Mouse (Mus musculus) lung, postnatal 25 days (tissue): ENCODE data around the gene Fastkd1.
"Not testable (repeated sequence)": the region's sequence is repeated elsewhere in the genome, so short reads cannot be mapped to it uniquely, and the experiment has no call there.

ENCODE experiments used
- DNase-seq: peaks from one replicate; pipeline ENCODE4 v3.0.0; 2022; ENCODE audit warnings: low spot score

Gene Fastkd1

GRCm38 (mm10) chr2:69669853-69670252 is 43.5 kb downstream of the Fastkd1 start, which contains the start of gene Klhl41:
TSS of gene Klhl41 (plus strand) at chr2:69670120.
- no peak for DNase-seq

DNA sequence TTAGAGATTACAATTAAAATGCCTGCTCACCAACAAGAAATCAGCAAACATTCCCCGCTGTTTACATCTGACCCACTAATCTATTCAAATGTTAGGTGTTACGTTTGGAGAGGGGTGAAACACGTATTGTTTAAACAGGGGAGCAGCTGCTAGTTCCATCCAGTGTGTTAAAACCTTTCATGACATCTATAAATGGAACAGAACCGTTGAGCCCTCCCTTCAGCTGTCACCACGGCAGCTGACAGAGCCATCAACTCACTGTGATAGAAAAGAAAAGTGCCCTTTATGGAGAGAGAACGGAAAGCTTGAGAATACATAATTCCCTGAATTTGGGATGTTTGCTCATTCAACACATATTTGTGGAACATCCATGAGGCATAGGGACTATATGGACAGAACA is 44.9 kb downstream of the Fastkd1 start:
- no peak for DNase-seq

DNA sequence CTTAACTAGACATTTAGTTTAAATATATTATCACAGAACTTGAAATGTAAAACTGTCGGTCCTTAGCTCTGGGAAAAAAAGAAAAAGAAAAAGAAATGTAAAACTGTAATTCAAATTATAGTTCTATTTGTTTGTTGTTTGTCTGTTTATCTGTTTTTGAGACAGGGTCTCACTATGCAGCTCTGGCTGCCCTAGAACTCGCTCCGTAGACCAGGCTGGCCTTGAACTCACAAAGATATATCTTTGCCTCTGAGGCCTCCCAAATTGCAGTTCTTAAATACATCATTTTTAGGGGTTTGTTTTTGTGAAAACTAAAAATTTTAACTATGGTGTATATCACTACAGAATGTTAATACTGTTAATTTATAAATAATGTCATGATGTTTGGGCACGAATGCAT is 45.7 kb downstream of the Fastkd1 start:
- DNase-seq: no peak

GRCm38 (mm10) chr2:69663827-69664476 is 49.4 kb downstream of the Fastkd1 start:
- DNase-seq: no peak

- DNase-seq: no peak
These were observed 54.0 kb downstream of the Fastkd1 start for GRCm38 (mm10) chr2:69659326-69659725.

DNA sequence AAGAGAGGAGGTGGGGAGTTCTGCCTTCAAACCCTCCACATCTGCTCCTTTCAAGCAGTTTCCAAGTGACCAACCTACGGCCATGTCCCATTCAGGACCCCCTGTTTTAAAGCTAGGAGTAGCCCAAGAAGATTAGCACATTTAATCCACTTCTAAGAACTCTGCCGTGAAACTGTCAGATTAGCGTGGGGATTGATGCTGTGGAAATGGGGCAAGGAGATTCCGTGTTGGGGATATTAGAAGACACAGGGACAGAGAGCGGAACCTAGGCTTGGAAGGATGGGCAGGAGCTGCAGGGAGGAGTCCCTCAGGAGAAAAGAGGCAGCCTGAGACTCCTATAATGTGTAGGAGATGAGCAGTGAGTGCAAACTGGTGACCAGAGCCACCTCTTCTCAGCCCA is 63.6 kb downstream of the Fastkd1 start:
- no peak for DNase-seq

GRCm38 (mm10) chr2:69646726-69647490 is 66.4 kb downstream of the Fastkd1 start, which contains the start of gene Bbs5:
TSS of gene Bbs5 (plus strand) at chr2:69647171.
- peak; percentile 92 for DNase-seq

- no peak for DNase-seq
These were observed 68.2 kb downstream of the Fastkd1 start for GRCm38 (mm10) chr2:69644968-69645617.

- no peak for DNase-seq
These were observed 73.2 kb downstream of the Fastkd1 start for GRCm38 (mm10) chr2:69640100-69640499.

GRCm38 (mm10) chr2:69637989-69638388 is 75.3 kb downstream of the Fastkd1 start:
- DNase-seq: not testable (repeated sequence)
